Mouse (Mus musculus): ENCODE results near the gene Agps.

DNA sequence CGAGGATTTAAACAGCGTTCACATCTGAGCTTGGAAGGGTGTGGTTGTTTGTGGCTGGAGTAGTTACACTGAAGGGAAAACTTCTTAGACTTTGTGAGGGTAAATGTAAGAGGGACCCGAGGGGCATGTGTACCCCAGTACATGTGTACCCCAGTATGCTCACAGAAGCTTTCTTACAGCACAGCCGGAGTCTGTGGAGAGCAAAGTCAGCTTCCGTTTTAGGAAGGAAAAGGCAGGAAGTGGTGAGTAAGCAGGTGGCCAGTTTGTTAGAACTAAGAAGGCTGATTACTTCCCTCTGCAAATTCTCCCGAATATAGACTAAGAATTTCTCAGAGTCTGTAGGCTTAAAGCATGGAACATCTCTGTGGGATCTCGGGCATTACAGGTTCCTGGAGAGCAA lies 8.2 kb upstream of the Agps start:
- TF ChIP-seq CTCF (IDR thresholded peaks at IDR 0.05; ENCODE audit: insufficient read depth, low read length) (no peak), POLR2A (IDR thresholded peaks at IDR 0.05; ENCODE audit: borderline replicate concordance, extremely low read depth, low read depth, low read length) (no peak)

All from lung, adult 2 months (tissue).